Mouse (Mus musculus): ENCODE measurements at regions not wholly inside any gene's neighbourhood (a gene's known extent, or its start where the extent isn't known, plus 50 kb on each side); places are given as distances from the start of the nearest gene placed in this dataset.
"Not testable (repeated sequence)": the region's sequence is repeated elsewhere in the genome, so short reads cannot be mapped to it uniquely, and the experiment has no call there.

- WGBS, result 50% methylated on average over 1 of the region's 1 CpGs
- H3K4me3 ChIP-seq (ENCODE audit: low read depth, low read length), result no peak overlapping the region
Measured at GRCm38 (mm10) chr12:115404116-115404515, 643.4 kb upstream of the Zfp386 start.

DNA sequence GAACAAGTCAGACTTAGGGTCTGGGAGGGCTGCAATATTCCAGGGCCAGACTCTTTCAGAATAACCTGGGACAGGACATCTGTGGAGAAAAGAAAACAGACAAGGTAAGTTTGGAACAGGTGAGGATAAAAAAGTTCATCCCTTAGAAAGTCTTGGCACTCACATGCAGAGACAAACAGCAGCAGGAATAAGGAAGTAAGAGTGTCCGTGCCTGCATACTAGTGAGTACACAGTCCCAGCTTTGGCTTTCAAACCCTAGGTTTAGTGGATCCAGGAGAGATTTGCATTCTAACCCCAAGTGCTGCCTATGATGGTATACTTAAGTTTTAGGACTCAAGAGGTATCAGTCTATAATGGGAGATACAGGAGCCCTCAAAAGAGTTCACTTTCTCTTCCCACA lies 642.9 kb upstream of the Zfp386 start:
- Histone ChIP-seq H3K4me3 (ENCODE audit: low read depth, low read length) (no peak overlapping the region), H3K4me1 (ENCODE audit: control insufficient read depth, insufficient read depth, insufficient read length, low read length) (no peaks in the 10 kb centered on the region), H3K27ac (ENCODE audit: insufficient read depth, low read depth, low read length) (no peak overlapping the region), H3K27me3 (ENCODE audit: control insufficient read depth, insufficient read depth, low read length) (no peaks in the 10 kb centered on the region), H3K36me3 (ENCODE audit: control insufficient read depth, insufficient read depth, low read length) (no peaks in the 10 kb centered on the region)
- TF ChIP-seq CTCF (IDR thresholded peaks at IDR 0.05; ENCODE audit: extremely low read depth, insufficient read length, insufficient replicate concordance, low read depth, low read length) (no peak), POLR2A (IDR thresholded peaks at IDR 0.05; ENCODE audit: low read depth, low read length) (no peak)
- WGBS, result 62% methylated on average over 1 of the region's 1 CpGs

More at GRCm38 (mm10) chr12:115404116-115404515, 643.4 kb upstream of the Zfp386 start:
- H3K27ac ChIP-seq (ENCODE audit: insufficient read depth, low read depth, low read length), result no peak overlapping the region
- H3K36me3 ChIP-seq (ENCODE audit: control insufficient read depth, insufficient read depth, low read length), result no peaks in the 10 kb centered on the region
- TF ChIP-seq POLR2A (IDR thresholded peaks at IDR 0.05; ENCODE audit: low read depth, low read length), result no peak
- no peak for TF ChIP-seq CTCF (IDR thresholded peaks at IDR 0.05; ENCODE audit: extremely low read depth, insufficient read length, insufficient replicate concordance, low read depth, low read length)
- H3K27me3 ChIP-seq (ENCODE audit: control insufficient read depth, insufficient read depth, low read length), result no peaks in the 10 kb centered on the region
- H3K4me1 ChIP-seq (ENCODE audit: control insufficient read depth, insufficient read depth, insufficient read length, low read length), result no peaks in the 10 kb centered on the region

- not testable (repeated sequence) for H3K4me1 ChIP-seq (ENCODE audit: control insufficient read depth, insufficient read depth, insufficient read length, low read length); H3K36me3 ChIP-seq (ENCODE audit: control insufficient read depth, insufficient read depth, low read length); H3K4me3 ChIP-seq (ENCODE audit: low read depth, low read length); H3K27me3 ChIP-seq (ENCODE audit: control insufficient read depth, insufficient read depth, low read length); H3K27ac ChIP-seq (ENCODE audit: insufficient read depth, low read depth, low read length)
- WGBS, result 64% methylated on average over 2 of the region's 5 CpGs
Measured at GRCm38 (mm10) chr12:115446247-115446646, 601.3 kb upstream of the Zfp386 start.

DNA sequence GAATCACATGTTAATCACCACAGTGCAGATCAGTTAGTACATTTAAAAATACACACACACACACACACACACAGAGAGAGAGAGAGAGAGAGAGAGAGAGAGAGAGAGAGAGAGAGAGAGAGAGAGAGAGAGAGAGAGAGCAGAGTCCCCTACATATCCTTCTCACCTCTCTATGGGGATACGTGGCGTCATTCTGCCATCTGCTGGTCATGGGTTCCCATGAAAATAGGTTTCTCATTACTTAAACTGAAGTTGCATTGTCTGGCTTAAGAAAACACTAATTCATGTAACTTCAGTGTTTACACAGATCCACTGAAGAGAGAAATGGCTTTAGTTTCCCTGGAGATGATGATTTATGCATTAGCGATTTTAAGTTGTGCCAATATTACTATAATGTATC lies 594.9 kb upstream of the Zfp386 start:
- H3K27me3 ChIP-seq (ENCODE audit: control insufficient read depth, insufficient read depth, low read length); H3K27ac ChIP-seq (ENCODE audit: insufficient read depth, low read depth, low read length); H3K4me1 ChIP-seq (ENCODE audit: control insufficient read depth, insufficient read depth, insufficient read length, low read length); H3K36me3 ChIP-seq (ENCODE audit: control insufficient read depth, insufficient read depth, low read length); H3K4me3 ChIP-seq (ENCODE audit: low read depth, low read length): not testable (repeated sequence)
- WGBS, result 43% methylated on average over 3 of the region's 3 CpGs

DNA sequence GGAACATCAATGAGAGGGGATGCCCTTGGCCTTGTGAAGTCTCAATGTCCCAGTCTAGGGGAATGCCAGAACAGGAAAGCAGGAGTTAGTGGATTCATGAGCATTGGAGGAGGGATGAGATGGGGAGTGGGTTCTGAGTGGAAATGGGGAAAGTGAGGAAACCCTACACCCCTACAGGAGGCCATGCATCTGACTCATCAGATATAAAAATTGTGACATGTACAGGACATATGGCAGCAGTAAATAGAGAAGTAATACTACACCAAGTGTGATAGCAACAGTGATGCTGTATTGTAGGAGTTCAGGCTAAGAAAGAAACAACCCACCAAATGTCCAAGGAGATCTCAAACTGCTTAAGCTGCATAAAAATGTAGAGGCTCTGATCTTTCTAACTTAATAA lies 582.7 kb upstream of the Zfp386 start:
- H3K4me1 ChIP-seq (ENCODE audit: control insufficient read depth, insufficient read depth, insufficient read length, low read length), result not testable (repeated sequence)

DNA sequence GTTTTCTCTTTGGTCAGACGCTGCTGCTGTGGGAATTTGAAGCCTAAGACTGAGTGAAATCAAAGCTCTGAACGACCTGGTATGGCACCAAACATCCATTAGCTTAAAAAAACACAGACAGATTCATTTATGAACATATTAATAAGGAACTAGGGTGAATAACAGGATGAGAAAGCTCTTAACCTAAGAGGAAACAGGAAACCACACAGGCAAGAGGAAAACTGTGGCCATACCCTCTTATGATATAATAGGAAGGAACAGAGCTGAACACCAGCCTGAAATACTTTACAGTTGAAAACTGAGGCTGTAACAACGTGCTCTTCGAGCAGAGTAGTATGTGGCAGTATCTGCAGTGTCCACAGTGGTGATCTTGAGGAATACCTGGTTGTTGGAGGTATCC lies 579.5 kb upstream of the Zfp386 start:
- not testable (repeated sequence) for H3K27ac ChIP-seq (ENCODE audit: insufficient read depth, low read depth, low read length); H3K4me3 ChIP-seq (ENCODE audit: low read depth, low read length); H3K4me1 ChIP-seq (ENCODE audit: control insufficient read depth, insufficient read depth, insufficient read length, low read length); H3K27me3 ChIP-seq (ENCODE audit: control insufficient read depth, insufficient read depth, low read length); H3K36me3 ChIP-seq (ENCODE audit: control insufficient read depth, insufficient read depth, low read length)
- 25% methylated on average over 4 of the region's 4 CpGs for WGBS

More for the DNA sequence above, 582.7 kb upstream of the Zfp386 start:
- H3K4me3 ChIP-seq (ENCODE audit: low read depth, low read length); H3K36me3 ChIP-seq (ENCODE audit: control insufficient read depth, insufficient read depth, low read length); H3K27me3 ChIP-seq (ENCODE audit: control insufficient read depth, insufficient read depth, low read length); H3K27ac ChIP-seq (ENCODE audit: insufficient read depth, low read depth, low read length): not testable (repeated sequence)

GRCm38 (mm10) chr12:115468569-115468968 lies 579.0 kb upstream of the Zfp386 start:
- H3K4me3 ChIP-seq (ENCODE audit: low read depth, low read length); H3K36me3 ChIP-seq (ENCODE audit: control insufficient read depth, insufficient read depth, low read length); H3K27ac ChIP-seq (ENCODE audit: insufficient read depth, low read depth, low read length): not testable (repeated sequence)

DNA sequence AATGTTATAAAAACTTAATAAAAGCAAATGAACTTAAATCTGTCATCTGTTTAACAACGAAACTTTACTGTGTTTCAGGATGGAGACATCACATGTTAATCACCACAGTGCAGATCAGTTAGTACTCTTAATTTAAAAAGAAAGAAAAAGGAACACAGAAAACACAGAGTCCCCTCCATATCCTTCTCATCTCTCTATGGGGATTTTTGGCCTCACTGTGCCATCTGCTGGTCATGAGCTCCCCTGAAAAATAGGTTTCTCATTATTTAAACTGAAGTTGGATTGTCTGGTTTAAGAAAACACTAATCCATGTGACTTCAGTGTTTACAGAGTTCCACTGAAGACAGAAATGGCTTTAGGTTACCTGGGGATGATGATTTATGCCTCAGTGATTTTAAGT lies 548.7 kb upstream of the Zfp386 start:
- Histone ChIP-seq H3K27ac (ENCODE audit: insufficient read depth, low read depth, low read length) (no peak overlapping the region), H3K4me1 (ENCODE audit: control insufficient read depth, insufficient read depth, insufficient read length, low read length) (no peaks in the 10 kb centered on the region), H3K4me3 (ENCODE audit: low read depth, low read length) (no peak overlapping the region), H3K36me3 (ENCODE audit: control insufficient read depth, insufficient read depth, low read length) (no peaks in the 10 kb centered on the region), H3K27me3 (ENCODE audit: control insufficient read depth, insufficient read depth, low read length) (no peaks in the 10 kb centered on the region)
- TF ChIP-seq POLR2A (IDR thresholded peaks at IDR 0.05; ENCODE audit: low read depth, low read length) (no peak), CTCF (IDR thresholded peaks at IDR 0.05; ENCODE audit: extremely low read depth, insufficient read length, insufficient replicate concordance, low read depth, low read length) (no peak)
- WGBS, result 30% methylated on average over 1 of the region's 1 CpGs

More at GRCm38 (mm10) chr12:115468569-115468968, 579.0 kb upstream of the Zfp386 start:
- not testable (repeated sequence) for H3K4me1 ChIP-seq (ENCODE audit: control insufficient read depth, insufficient read depth, insufficient read length, low read length); H3K27me3 ChIP-seq (ENCODE audit: control insufficient read depth, insufficient read depth, low read length)

GRCm38 (mm10) chr12:115507285-115507684 lies 540.2 kb upstream of the Zfp386 start:
- H3K27ac ChIP-seq (ENCODE audit: insufficient read depth, low read depth, low read length); H3K36me3 ChIP-seq (ENCODE audit: control insufficient read depth, insufficient read depth, low read length); H3K4me1 ChIP-seq (ENCODE audit: control insufficient read depth, insufficient read depth, insufficient read length, low read length); H3K27me3 ChIP-seq (ENCODE audit: control insufficient read depth, insufficient read depth, low read length); H3K4me3 ChIP-seq (ENCODE audit: low read depth, low read length): not testable (repeated sequence)
- WGBS, result 62% methylated on average over 3 of the region's 3 CpGs

GRCm38 (mm10) chr12:115508615-115509342 lies 538.7 kb upstream of the Zfp386 start:
- H3K4me3 ChIP-seq (ENCODE audit: low read depth, low read length); H3K36me3 ChIP-seq (ENCODE audit: control insufficient read depth, insufficient read depth, low read length); H3K27me3 ChIP-seq (ENCODE audit: control insufficient read depth, insufficient read depth, low read length); H3K4me1 ChIP-seq (ENCODE audit: control insufficient read depth, insufficient read depth, insufficient read length, low read length); H3K27ac ChIP-seq (ENCODE audit: insufficient read depth, low read depth, low read length): not testable (repeated sequence)
- WGBS, result 22% methylated on average over 1 of the region's 1 CpGs

DNA sequence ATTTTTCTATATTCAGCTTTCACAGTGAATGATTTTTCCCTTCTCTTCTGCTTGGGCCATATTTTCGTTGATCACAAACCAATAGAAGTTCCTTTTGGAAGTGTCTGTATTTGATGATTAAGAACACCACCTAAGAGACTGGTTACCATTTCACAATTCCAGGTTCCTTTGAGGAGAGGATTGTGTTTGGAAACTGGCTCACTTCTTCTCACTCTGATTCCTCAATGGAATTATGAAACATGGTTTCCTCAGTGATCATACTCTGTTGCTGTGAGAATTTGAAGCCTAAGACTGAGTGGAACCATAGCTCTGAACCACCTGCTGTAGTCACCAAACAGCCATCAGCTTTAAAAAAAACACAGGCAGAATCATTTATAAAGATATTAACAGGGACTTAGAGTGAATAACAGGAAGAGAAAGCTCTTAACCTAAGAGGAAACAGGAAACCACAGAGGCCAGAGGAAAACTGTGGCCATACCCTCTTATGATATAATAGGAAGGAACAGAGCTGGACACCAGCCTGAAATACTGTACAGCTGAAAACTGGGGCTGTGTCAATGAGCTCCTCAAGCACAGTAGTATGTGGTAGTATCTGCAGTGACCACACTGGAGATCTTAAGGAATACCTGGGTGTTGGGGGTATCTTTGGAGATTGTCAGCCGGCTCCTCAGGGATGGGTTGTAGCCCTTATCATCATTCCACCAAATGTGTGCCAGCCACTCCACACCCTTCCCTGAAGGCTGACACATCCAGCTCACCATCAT lies 528.6 kb upstream of the Zfp386 start:
- not testable (repeated sequence) for H3K4me1 ChIP-seq (ENCODE audit: control insufficient read depth, insufficient read depth, insufficient read length, low read length); H3K4me3 ChIP-seq (ENCODE audit: low read depth, low read length); H3K27me3 ChIP-seq (ENCODE audit: control insufficient read depth, insufficient read depth, low read length); H3K27ac ChIP-seq (ENCODE audit: insufficient read depth, low read depth, low read length); H3K36me3 ChIP-seq (ENCODE audit: control insufficient read depth, insufficient read depth, low read length)
- 50% methylated on average over 2 of the region's 2 CpGs for WGBS
